Mouse (Mus musculus): ENCODE measurements around the gene Cend1.
"Not testable (repeated sequence)": the region's sequence is repeated elsewhere in the genome, so short reads cannot be mapped to it uniquely, and the experiment has no call there.

Gene Cend1

GRCm38 (mm10) chr7:141426948-141427730 is 2.2 kb downstream of the Cend1 start:
- no peak for DNase-seq

- DNase-seq = no peak
Measured at GRCm38 (mm10) chr7:141423811-141424210, 5.5 kb downstream of the Cend1 start.

DNA sequence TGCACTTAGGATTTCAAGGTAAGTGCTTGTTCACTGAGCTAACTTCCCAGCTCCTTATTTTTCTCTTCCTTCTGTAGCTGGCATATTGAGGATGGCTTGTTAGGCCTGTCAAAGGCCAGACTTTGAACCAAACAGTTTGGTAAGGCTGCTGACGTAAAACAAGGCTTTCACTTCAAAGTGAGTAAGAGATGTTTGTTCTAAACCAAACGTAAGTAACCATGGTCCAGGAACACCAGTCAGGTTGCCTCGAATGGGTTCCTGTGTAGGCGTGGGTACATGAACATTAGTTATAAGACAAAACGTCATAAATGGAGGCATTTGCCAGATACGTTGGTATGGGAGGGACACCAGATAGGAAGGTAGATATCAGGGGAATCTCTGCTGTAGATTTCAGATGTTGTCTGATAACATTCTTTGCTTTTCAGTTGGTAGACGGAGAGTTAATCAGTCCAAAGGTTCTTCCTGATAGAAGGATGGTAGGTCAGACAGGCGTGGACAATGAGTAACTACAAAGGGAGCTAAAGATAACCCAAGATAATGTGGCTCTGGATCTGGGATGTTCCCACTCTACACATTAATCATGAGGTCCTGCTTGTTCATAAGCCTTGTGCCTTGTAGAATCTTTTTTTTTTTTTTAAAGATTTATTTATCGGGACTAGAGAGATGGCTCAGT is 9.1 kb downstream of the Cend1 start:
- DNase-seq = no peak

DNA sequence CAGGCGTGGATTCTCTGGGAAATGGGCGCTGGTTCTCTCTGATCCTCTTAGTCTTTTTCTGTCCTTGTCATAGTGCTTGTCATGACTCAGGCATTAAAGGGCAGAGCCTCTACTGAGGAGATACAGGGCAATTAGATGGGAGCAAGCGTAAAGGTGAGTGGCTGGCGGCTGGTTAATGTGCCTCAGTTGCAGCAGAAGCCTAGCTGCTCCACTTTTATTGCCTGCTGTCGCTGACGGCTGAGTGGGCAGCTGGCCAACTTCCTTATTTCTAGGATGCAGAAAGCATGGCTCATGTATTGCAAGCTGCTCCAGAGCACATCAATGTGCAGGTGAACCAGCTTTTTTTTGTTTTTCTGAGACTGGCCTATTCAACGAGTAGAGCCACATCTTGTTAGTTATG is 10.3 kb downstream of the Cend1 start:
- DNase-seq = no peak

GRCm38 (mm10) chr7:141417731-141418681 is 11.3 kb downstream of the Cend1 start:
- DNase-seq = no peak

GRCm38 (mm10) chr7:141416144-141416841 is 13.0 kb downstream of the Cend1 start:
- no peak for DNase-seq

DNA sequence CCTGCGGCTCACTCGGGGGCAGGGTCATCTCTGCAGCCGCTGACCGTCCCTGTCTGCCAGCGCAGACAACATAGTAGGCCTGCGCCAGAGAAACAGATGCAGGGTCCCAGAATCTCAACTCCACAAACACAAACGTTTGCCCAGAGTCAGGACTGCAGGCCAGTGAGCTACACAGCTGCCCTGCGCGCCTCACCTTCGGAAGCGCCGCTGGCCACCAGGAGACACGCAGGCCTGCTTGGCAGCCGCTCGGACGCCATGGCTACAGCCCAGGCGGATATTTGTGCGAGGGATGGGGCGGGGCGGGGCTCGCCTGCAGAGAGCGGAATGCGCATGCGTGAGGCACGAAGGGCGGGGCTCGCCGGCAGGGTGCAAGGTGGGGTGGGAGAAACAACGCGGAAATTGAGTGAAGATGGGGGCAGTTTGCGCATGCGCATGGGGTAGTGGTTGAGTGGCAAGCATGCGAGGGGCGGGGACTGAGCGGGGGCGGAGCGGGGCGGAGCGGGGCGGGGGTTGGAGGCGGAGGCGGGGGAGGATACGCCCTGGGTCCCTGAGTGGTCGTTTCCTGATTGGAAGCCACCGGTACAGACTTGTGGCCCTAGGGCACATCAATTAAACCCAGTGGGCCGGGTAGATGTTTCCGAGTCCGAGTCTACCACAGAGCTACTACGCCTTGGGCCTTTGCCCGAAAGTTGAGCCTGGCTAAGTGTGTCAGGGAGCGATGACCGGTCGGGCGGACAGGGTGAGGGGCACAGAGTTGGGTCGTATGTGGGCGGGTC is 15.3 kb downstream of the Cend1 start, which contains the start of gene Gatd1:
Gatd1 (minus strand) TSS at position 328 of the 776 bp plus-strand sequence.
- peak; percentile 98 for DNase-seq

- no peak for DNase-seq
Measured at GRCm38 (mm10) chr7:141413331-141413730, 16.0 kb downstream of the Cend1 start.

DNA sequence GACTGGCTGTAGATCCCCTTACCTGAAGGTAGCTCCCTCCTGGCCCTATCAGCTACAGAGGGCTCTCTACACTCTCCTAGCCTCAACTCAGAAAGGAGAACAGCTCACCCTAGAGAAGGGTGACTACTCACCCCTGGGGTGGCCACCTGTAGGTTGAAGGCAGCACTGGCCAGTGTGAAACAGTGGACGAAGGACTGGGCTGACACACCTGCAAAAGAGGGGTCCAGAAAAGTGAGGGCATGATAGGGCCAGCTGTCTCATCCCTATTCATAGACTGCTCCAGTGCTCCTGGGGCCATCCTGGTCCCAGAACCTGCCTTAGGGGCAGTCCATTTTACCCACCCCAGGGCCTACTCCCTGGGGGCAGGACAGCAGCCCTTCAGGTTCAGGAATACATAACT is 17.6 kb downstream of the Cend1 start:
- DNase-seq = no peak

DNA sequence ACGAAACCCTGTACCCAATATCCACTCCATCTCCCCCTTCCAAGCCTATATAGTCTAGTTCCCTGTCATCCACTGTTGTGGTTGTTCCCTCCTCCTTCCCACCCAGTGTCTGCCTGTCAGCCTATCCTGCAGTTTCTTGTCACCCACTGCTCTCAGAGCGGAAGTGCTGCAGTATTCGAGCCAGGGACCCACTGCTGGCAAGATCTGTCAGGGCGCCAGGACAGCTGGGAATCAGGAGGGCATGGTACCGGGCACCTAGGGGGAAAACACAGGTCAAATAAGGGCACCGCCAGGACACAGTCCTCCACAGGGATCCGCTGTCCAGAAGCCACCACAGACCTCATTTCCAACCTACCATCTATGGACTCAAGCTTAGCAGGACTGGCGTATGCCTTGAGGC is 18.7 kb downstream of the Cend1 start:
- DNase-seq = no peak

GRCm38 (mm10) chr7:141408833-141409232 is 20.5 kb downstream of the Cend1 start:
- peak; percentile 79 for DNase-seq

GRCm38 (mm10) chr7:141407670-141408069 is 21.6 kb downstream of the Cend1 start:
- DNase-seq = not testable (repeated sequence)

DNA sequence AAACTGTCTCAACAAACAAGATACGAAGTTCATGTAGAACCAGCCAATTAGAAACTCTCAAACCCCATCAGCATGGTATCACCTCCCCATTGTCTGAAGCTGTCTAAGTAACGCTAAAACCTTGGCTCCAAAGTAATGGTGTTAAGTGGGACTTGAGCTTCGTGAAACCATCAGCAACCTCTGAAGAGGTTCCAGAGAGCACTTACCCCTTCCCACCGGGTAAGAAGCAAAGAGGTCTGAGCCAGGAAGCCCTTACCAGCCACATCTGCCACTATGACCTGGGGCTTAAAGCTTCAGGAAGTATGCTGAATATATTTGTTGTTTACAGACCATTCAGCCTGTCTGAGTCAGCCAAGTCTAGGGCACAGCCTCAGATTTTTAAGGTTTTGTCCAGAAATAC is 23.8 kb downstream of the Cend1 start:
- no peak for DNase-seq

DNA sequence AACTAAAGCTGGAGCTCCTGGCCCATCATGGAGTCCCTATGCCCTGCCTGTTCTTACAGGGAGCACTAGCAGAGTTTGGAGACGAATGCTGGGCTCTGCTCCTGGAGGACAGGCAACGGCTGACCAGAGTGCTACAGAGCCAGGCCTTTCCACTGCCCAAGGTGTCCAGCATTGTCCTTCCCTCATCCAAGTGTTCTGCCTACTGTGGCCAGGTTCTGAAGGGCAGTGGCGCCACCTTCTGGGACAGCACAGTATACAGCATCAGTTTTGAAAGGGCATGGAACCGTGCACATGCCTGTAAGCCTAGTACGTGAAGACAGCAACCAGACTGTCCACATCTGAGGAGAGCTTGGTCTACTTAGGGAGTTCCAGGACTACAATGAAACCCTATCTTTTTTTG is 26.0 kb downstream of the Cend1 start:
- DNase-seq = peak; percentile 44

- no peak for DNase-seq
Measured at GRCm38 (mm10) chr7:141395348-141395747, 33.9 kb downstream of the Cend1 start.

- DNase-seq = peak; percentile 53
Measured at GRCm38 (mm10) chr7:141394771-141395170, 34.5 kb downstream of the Cend1 start.

- DNase-seq = no peak
Measured at GRCm38 (mm10) chr7:141394158-141394557, 35.1 kb downstream of the Cend1 start.

GRCm38 (mm10) chr7:141392552-141393222 is 36.6 kb downstream of the Cend1 start:
- DNase-seq = no peak

GRCm38 (mm10) chr7:141391625-141392551 is 37.4 kb downstream of the Cend1 start, which contains the start of gene Taldo1:
Gene Taldo1, plus strand, starts transcription at chr7:141392199.
- DNase-seq = peak; percentile 96
